9 mouse cellular contexts compared by ENCODE assay signal in the genomic region with DNA sequence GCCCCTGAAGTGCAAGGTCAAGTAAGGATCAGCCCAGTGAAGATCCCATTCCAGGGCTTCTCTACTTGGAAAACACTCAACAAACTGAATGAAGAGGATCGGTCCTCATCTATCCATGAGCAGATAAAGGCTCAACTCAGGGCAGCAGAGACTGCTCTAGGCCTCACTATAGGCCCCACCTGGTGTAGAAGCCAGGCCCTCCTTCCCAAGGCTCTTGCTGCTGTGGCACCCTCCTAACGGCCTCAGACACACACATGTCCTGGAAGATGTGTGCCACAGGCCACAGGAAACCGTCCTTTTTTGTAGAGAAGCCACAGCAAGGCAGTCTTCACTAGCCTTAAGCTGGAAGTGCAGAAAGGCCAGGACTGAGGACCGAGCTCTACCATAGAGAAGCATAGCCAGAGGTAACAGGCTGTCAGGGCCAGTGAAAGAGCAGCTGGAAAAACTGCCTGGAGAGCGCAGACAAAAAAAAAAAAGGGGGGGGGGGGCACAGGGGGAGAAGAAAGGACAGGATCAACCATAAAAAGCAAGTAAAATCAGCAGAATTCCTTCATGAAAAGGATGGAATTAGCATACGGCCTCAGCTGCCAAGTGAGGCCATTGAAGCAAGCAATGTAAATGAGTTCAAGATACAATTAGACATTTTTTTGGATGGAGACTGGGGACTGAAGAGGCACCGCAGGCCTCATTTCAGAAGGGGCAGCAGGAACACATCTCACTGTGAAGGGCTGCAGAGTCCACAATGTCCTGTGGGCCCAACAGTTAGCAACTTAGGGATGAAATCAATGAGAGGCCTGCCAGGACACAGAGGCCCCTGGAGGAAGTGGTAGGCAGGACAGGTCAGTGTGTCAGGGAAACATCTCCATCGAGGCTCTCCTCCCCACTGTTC. TPM values are rescaled to one million over a fixed set of nuclear protein-coding genes. Genes with fewer than 3 reads are reported as not detected.
DNase-seq lines count a peak whose midpoint lies in the region; ATAC-seq and TF ChIP-seq lines count a peak whose summit lies in the region.
"Had no signal": no experiment of that assay in that cellular context is flagged by ENCODE, and none has a peak within 500 bp of the region (broad histone marks: within the 10 kb centered on the region; RNA-seq: fewer than 3 reads in every experiment).

No protein-coding gene starts in this region.

- WGBS in kidney, adult 2 months, result 63% methylated on average over 8 of the region's 8 CpGs
- WGBS in hindbrain, embryonic 10.5 days, result 44% methylated on average over 8 of the region's 8 CpGs
- 24% methylated on average over 8 of the region's 8 CpGs for WGBS in midbrain, embryonic 13.5 days

- no peak overlapping the region for H3K4me3 ChIP-seq in kidney, adult 2 months (ENCODE audit: insufficient read depth, low read depth, low read length)
- H3K4me3 ChIP-seq in cortical plate, adult 2 months (ENCODE audit: insufficient read depth, low read length), result no peak overlapping the region
- no peak overlapping the region for H3K4me3 ChIP-seq in hindbrain, embryonic 10.5 days
- no peak overlapping the region for H3K4me3 ChIP-seq in midbrain, embryonic 13.5 days (replicated peaks)

- TF ChIP-seq CTCF in kidney, adult 2 months (conservative IDR thresholded peaks at IDR 0.05; ENCODE audit: insufficient read depth, insufficient read length, low read depth, low read length), result no peak
- no peak for TF ChIP-seq CTCF in cortical plate, adult 2 months (IDR thresholded peaks at IDR 0.05; ENCODE audit: extremely low read depth, insufficient read depth, low read length)

- H3K27me3 ChIP-seq in kidney, adult 2 months (replicated peaks; ENCODE audit: control insufficient read depth, insufficient read depth, low read length), result no peaks in the 10 kb centered on the region
- no peaks in the 10 kb centered on the region for H3K27me3 ChIP-seq in hindbrain, embryonic 10.5 days (ENCODE audit: insufficient read depth, poor library complexity, severe bottlenecking)
- H3K27me3 ChIP-seq in midbrain, embryonic 13.5 days, result no peaks in the 10 kb centered on the region
- H3K27me3 ChIP-seq: CH12.LX had no signal

- peaks cover 7% of the 10 kb centered on the region for H3K4me1 ChIP-seq in kidney, adult 2 months (ENCODE audit: control insufficient read depth, insufficient read depth, low read length)
- H3K4me1 ChIP-seq in cortical plate, adult 2 months (ENCODE audit: control insufficient read depth, insufficient read depth, low read length), result no peaks in the 10 kb centered on the region
- peaks cover 48% of the 10 kb centered on the region for H3K4me1 ChIP-seq in hindbrain, embryonic 10.5 days (replicated peaks)
- H3K4me1 ChIP-seq in midbrain, embryonic 13.5 days (replicated peaks), result peaks cover 38% of the 10 kb centered on the region

- no peak overlapping the region for H3K9ac ChIP-seq in midbrain, embryonic 13.5 days (replicated peaks)

- TF ChIP-seq POLR2A in kidney, adult 2 months (IDR thresholded peaks at IDR 0.05; ENCODE audit: low read depth, low read length), result no peak
- no peak for TF ChIP-seq POLR2A in cortical plate, adult 2 months (IDR thresholded peaks at IDR 0.05; ENCODE audit: extremely low read depth, insufficient read depth, low read length)

- peak; percentile 81 for ATAC-seq in midbrain, embryonic 13.5 days

- H3K27ac ChIP-seq in kidney, adult 2 months (ENCODE audit: insufficient read depth, low read depth, low read length), result no peak overlapping the region
- peak overlapping the region; percentile 54; the same call in 1 of the 2 replicates for H3K27ac ChIP-seq in cortical plate, adult 2 months (ENCODE audit: insufficient read depth, low read length)
- H3K27ac ChIP-seq in hindbrain, embryonic 10.5 days, result peak overlapping the region; percentile 86
- peak overlapping the region; percentile 72 for H3K27ac ChIP-seq in midbrain, embryonic 13.5 days

- no peaks in the 10 kb centered on the region for H3K9me3 ChIP-seq in hindbrain, embryonic 10.5 days
- H3K9me3 ChIP-seq in midbrain, embryonic 13.5 days, result no peaks in the 10 kb centered on the region

- H3K36me3 ChIP-seq in kidney, adult 2 months (ENCODE audit: control insufficient read depth, insufficient read depth, low read length), result no peaks in the 10 kb centered on the region
- H3K36me3 ChIP-seq in hindbrain, embryonic 10.5 days, result no peaks in the 10 kb centered on the region
- no peaks in the 10 kb centered on the region for H3K36me3 ChIP-seq in midbrain, embryonic 13.5 days

- H3K4me2 ChIP-seq in midbrain, embryonic 13.5 days (replicated peaks), result no peak overlapping the region

- peak; percentile 25 for DNase-seq in kidney, adult 2 months
- no peak for DNase-seq in kidney, adult 11 months
- DNase-seq in hindbrain, embryonic 10.5 days (ENCODE audit: low spot score), result no peak
- no peak for DNase-seq in testis, postnatal 10 days (ENCODE audit: low spot score)
- no peak for DNase-seq in urinary bladder, adult 2 months (ENCODE audit: low spot score)
- no peak for DNase-seq in cerebellum, postnatal 4 days (ENCODE audit: low spot score in 2 of 2)

RNA-seq across cellular contexts. Expression of a gene that starts 58.3 kb away (rescaled TPM):
- 32.5 and 38.7 TPM in 2 replicates for polyA plus RNA-seq in kidney, adult 2 months (2012; rRNA removed)
- polyA plus RNA-seq in cortical plate, adult 2 months (2012; rRNA removed), result 18.3 and 19.3 TPM in 2 replicates
- polyA plus RNA-seq in hindbrain, embryonic 10.5 days (2016; fragmentation: Nextera tagmentation; extraction: Ambion mirVana), result 32.9 and 38.9 TPM in 2 replicates
- polyA plus RNA-seq in midbrain, embryonic 13.5 days (2015; fragmentation: Nextera tagmentation; extraction: Ambion mirVana), result 25.9 and 28.7 TPM in 2 replicates
- 13.8 and 15.8 TPM in 2 replicates for polyA plus RNA-seq in urinary bladder, adult 2 months (2012; rRNA removed)
